Mouse (Mus musculus) liver, embryonic 15.5 days (tissue): Measurements from ENCODE around the gene Med17. TPM values are rescaled to one million over a fixed set of nuclear protein-coding genes. Genes with fewer than 3 reads are reported as not detected.

Experiments
- ATAC-seq: fragments of 200-750 bp; cut with Nextera tagmentation; 2 replicates; pipeline ENCODE4 v1.8.0; 2017; ENCODE audit warnings: moderate number of reproducible peaks, mild to moderate bottlenecking, moderate library complexity; ENCODE audit not compliant: insufficient read depth
- H3K27ac ChIP-seq: fragments of 300-500 bp; sonication (generic); replicated peaks from 2 replicates; pipeline ENCODE4 v1.5.1; 2015; ENCODE audit warnings: mild to moderate bottlenecking, inconsistent platforms
- H3K27me3 ChIP-seq: fragments of 300-500 bp; sonication (generic); 2 replicates; pipeline ENCODE4 v1.6.1; 2015; ENCODE audit warnings: mild to moderate bottlenecking, inconsistent platforms
- H3K36me3 ChIP-seq: fragments of 300-500 bp; sonication (generic); replicated peaks from 2 replicates; pipeline ENCODE4 v1.6.1; 2015; ENCODE audit warnings: moderate library complexity, mild to moderate bottlenecking, inconsistent platforms
- H3K4me1 ChIP-seq: fragments of 300-500 bp; sonication (generic); replicated peaks from 2 replicates; pipeline ENCODE4 v1.6.1; 2015; ENCODE audit warnings: inconsistent platforms
- H3K4me2 ChIP-seq: fragments of 300-500 bp; sonication (generic); 2 replicates; pipeline ENCODE4 v1.6.1; 2015; ENCODE audit warnings: moderate library complexity, mild to moderate bottlenecking, inconsistent platforms
- H3K4me3 ChIP-seq: fragments of 300-500 bp; sonication (generic); replicated peaks from 2 replicates; pipeline ENCODE4 v1.5.1; 2015; ENCODE audit warnings: mild to moderate bottlenecking, inconsistent platforms
- H3K9ac ChIP-seq: fragments of 300-500 bp; sonication (generic); 2 replicates; pipeline ENCODE4 v1.6.1; 2015; ENCODE audit warnings: moderate library complexity, mild to moderate bottlenecking, inconsistent platforms
- H3K9me3 ChIP-seq: fragments of 300-500 bp; sonication (generic); replicated peaks from 2 replicates; pipeline ENCODE4 v1.6.1; 2016; ENCODE audit warnings: inconsistent platforms
- WGBS: fragments of 180-500 bp; shearing (Covaris S2); methylation state at CpG from one replicate; pipeline ENCODE4 v1.1.7; 2015; ENCODE audit warnings: mixed read lengths; ENCODE audit not compliant: insufficient replicate concordance; 5-methylcytosine and 5-hydroxymethylcytosine counted together
- microRNA-seq: library from miRNA; unstranded; fragments of <30 nt; microRNA quantifications from one replicate; pipeline ENCODE4, GENCODE M21; 2016
- polyA plus RNA-seq: library from polyadenylated mRNA; unstranded; fragments of >200 nt; fragmentation: Nextera tagmentation; extraction: Ambion mirVana; gene quantifications from 2 replicates; pipeline ENCODE4 v1.2.1, GENCODE M21; 2015

Med17 gene
- polyA plus RNA-seq, 1 experiment from 2014 or later, result 16.8 TPM

DNA sequence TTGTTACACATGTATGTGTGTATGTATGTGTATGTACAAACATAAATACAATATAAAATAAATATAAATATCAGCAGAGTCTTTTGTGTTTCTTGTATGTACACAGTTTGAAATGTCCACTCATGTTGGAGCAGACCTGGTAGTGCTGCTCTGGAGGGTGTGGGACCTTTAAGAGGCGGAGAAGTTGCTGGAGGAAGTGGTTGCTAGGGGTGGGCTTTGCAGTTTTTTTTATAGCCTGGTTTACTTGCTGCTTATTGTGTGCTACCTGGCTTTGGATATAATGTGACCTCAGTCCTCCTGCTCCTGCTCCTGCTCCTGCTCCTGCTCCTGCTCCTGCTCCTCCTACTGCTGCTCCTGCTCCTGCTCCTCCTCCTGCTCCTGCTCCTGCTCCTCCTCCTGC lies 46.1 kb downstream of the Med17 start:
- Histone ChIP-seq H3K27ac (no peak overlapping the region), H3K36me3 (no peaks in the 10 kb centered on the region), H3K4me2 (no peak overlapping the region), H3K9ac (no peak overlapping the region), H3K27me3 (peaks cover 15% of the 10 kb centered on the region), H3K4me1 (no peaks in the 10 kb centered on the region), H3K4me3 (no peak overlapping the region), H3K9me3 (no peaks in the 10 kb centered on the region)
- WGBS, result 63% methylated on average over 1 of the region's 1 CpGs
- ATAC-seq, result no peak

DNA sequence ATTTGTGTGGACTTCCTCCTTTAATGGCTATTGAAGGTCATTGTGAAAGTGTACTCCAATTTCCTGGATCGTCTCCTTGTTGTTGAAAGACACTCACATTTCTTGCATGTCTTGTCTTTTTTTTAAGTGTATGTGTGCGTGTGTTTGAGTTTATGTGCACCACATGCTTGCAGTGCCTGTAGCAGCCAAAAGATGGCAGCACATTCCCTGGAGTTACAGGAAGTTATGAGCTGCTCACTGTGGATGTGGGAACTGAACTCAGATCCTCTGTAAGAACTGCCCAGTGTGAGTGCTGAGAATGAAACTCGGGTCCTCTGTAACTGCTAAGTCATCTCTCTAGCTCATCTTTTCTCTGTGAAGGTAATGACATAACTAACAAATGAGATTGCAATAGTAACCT lies 47.3 kb downstream of the Med17 start:
- H3K4me1 ChIP-seq, result no peaks in the 10 kb centered on the region
- H3K36me3 ChIP-seq, result no peaks in the 10 kb centered on the region
- H3K4me2 ChIP-seq, result no peak overlapping the region
- peaks cover 4% of the 10 kb centered on the region; the same call in 1 of the 2 replicates for H3K27me3 ChIP-seq
- H3K9me3 ChIP-seq, result no peaks in the 10 kb centered on the region
- 70% methylated on average over 3 of the region's 3 CpGs for WGBS
- H3K9ac ChIP-seq, result no peak overlapping the region
- no peak overlapping the region for H3K27ac ChIP-seq
- ATAC-seq, result no peak
- no peak overlapping the region for H3K4me3 ChIP-seq

DNA sequence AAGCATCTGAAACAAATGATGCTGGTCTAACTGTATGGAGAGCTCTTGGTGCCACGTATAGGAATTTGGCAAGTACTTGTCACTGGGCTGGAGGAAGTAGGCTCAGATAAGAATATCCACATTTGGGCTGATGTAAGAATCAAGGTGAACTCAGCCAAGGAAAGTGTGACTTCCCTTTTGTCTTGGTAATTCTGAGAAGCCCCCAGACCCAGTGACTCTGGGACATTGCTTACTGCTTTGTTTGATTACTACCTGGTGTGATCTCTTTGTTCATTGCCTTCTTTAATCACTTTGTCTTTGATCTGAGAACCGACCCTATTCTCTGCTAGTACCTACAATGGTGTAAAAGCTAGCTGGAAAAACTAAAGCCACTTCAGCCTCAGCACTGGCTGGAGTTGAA lies 54.8 kb downstream of the Med17 start:
- no peak overlapping the region for H3K4me3 ChIP-seq
- no peak overlapping the region for H3K27ac ChIP-seq
- WGBS, result 36% methylated on average over 2 of the region's 2 CpGs
- no peaks in the 10 kb centered on the region for H3K4me1 ChIP-seq
- H3K9ac ChIP-seq, result no peak overlapping the region
- no peaks in the 10 kb centered on the region for H3K36me3 ChIP-seq
- no peaks in the 10 kb centered on the region for H3K27me3 ChIP-seq
- H3K4me2 ChIP-seq, result no peak overlapping the region
- no peaks in the 10 kb centered on the region for H3K9me3 ChIP-seq
- no peak for ATAC-seq

DNA sequence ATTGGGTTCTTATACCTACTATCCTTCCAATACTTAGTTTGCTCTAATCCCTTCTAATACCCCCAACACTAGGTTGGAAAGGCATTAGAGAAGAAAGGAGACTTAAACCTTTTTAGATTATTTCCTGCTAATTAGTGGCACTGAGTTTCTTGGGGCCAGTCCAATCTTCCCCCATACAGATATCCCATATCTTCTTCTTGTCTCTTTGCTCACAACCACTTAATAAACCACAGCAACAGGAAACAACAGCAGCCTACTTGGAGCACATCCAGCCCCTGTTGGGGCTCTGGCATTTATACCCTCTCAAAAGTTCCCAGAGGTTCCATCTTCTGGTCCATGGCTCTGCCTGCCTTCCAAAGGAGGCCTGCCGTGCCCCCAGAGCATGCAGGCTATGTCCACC lies 66.0 kb downstream of the Med17 start:
- no peak overlapping the region for H3K4me2 ChIP-seq
- ATAC-seq, result no peak
- no peak overlapping the region for H3K9ac ChIP-seq
- no peaks in the 10 kb centered on the region for H3K36me3 ChIP-seq
- 43% methylated on average over 1 of the region's 1 CpGs for WGBS
- no peak overlapping the region for H3K27ac ChIP-seq
- H3K4me3 ChIP-seq, result no peak overlapping the region
- H3K9me3 ChIP-seq, result no peaks in the 10 kb centered on the region
- no peaks in the 10 kb centered on the region for H3K27me3 ChIP-seq
- H3K4me1 ChIP-seq, result no peaks in the 10 kb centered on the region

DNA sequence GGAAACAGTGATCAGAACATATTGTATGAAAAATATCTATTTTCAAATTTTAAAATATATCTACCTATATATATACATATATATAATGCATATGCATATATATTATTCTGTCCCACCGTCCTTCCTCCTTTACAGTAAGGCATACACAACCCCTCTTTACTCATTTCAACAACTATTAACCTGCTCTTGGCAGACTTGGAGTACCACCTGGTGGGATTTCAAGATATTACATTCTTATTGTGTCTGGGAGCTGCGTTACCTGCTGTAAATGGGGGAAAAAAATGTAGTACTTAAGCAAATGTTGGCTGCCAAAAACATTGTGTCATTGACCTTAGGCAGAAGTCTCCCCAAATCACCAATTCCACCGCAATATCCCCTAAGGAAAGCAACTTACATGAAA lies 67.9 kb downstream of the Med17 start:
- WGBS, result 56% methylated on average over 3 of the region's 3 CpGs
- Histone ChIP-seq H3K4me2 (no peak overlapping the region), H3K27ac (no peak overlapping the region), H3K9me3 (no peaks in the 10 kb centered on the region), H3K36me3 (no peaks in the 10 kb centered on the region), H3K4me3 (no peak overlapping the region), H3K4me1 (no peaks in the 10 kb centered on the region), H3K9ac (no peak overlapping the region), H3K27me3 (no peaks in the 10 kb centered on the region)
- ATAC-seq, result no peak

Small RNA genes lying within 50 kb of the gene (microRNA-seq; reads per million reads assigned to microRNA genes)
- gene Gm49349, result not detected
- not detected for gene mmu-mir-7650

Other genes with a start within 250 kb of the Med17 start
- gene Panx1, start 234.5 kb downstream of the Med17 start, polyA plus RNA-seq, result 4.4 and 5.9 TPM in 2 replicates
- gene Hephl1, start 167.8 kb downstream of the Med17 start, polyA plus RNA-seq, result not detected in 2 replicates
- 0.25 and 0.31 TPM in 2 replicates for gene Vstm5, start 40.9 kb downstream of the Med17 start, polyA plus RNA-seq
- gene Taf1d, start 26.3 kb upstream of the Med17 start, polyA plus RNA-seq, result 23.3 and 25.7 TPM in 2 replicates
- 3.6 and 3.9 TPM in 2 replicates for gene 4931406C07Rik, start 26.5 kb upstream of the Med17 start, polyA plus RNA-seq
- 6.1 and 6.8 TPM in 2 replicates for gene Cep295, start 77.9 kb upstream of the Med17 start, polyA plus RNA-seq
- gene Smco4, start 213.5 kb upstream of the Med17 start, polyA plus RNA-seq, result 0.78 and 0.82 TPM in 2 replicates